ENCODE assay signal across 12 mouse cellular contexts in genomic region chr16:38455511-38456418, GRCm38 (mm10).
"Had no signal": no experiment of that assay in that cellular context is flagged by ENCODE, and none has a peak within 500 bp of the region (broad histone marks: within the 10 kb centered on the region; RNA-seq: fewer than 3 reads in every experiment).

Gene Cd80, plus strand, starts transcription at chr16:38455561.

- H3K27me3 ChIP-seq: midbrain, embryonic 15.5 days; neural tube, embryonic 13.5 days; stomach, embryonic 15.5 days had no signal

- H3K9me3 ChIP-seq: limb, embryonic 10.5 days; midbrain, embryonic 15.5 days; neural tube, embryonic 13.5 days; stomach, embryonic 15.5 days had no signal

- H3K9ac ChIP-seq: midbrain, embryonic 15.5 days; neural tube, embryonic 13.5 days; stomach, embryonic 15.5 days had no signal

- H3K36me3 ChIP-seq: midbrain, embryonic 15.5 days; neural tube, embryonic 13.5 days; stomach, embryonic 15.5 days had no signal

- H3K27ac ChIP-seq: left cerebral cortex, adult 2 months; limb, embryonic 10.5 days; midbrain, embryonic 15.5 days; neural tube, embryonic 13.5 days; stomach, embryonic 15.5 days had no signal

- H3K4me3 ChIP-seq: left cerebral cortex, adult 2 months; limb, embryonic 10.5 days; midbrain, embryonic 15.5 days; neural tube, embryonic 13.5 days; stomach, embryonic 15.5 days had no signal

- ATAC-seq: inflammation-experienced regulatory T-cells, adult 6 months; midbrain, embryonic 15.5 days had no signal

- H3K4me2 ChIP-seq: midbrain, embryonic 15.5 days; neural tube, embryonic 13.5 days; stomach, embryonic 15.5 days had no signal

- DNase-seq: kidney, adult 18-20 months; kidney, postnatal 10 days; lung, adult 18-20 months; right cerebral cortex, postnatal 25 days; thymus, adult 2 months; thymus, postnatal 25 days had no signal
